Comparison of ENCODE assay signal across 21 mouse cellular contexts in the genomic region with DNA sequence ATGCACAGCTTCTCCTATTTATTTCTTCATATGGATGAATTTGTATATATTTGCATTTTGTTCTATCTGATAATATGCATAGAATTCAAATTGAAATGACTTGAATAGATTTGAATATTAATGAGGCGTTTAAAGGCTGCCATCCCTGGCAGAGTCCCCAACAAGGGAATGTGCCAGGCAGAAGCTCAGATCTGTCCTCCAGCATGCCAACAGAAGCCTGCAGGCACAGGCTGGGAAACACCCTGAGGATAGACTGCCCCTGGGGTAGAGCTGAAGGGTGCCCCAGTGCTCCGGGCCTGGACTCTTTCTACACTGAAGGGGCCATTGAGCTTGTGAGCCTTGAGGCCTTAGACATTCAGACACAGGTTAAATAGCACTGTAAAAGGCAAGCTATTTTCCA. TPM values are rescaled to one million over a fixed set of nuclear protein-coding genes. Genes with fewer than 3 reads are reported as not detected.
DNase-seq lines count a peak whose midpoint lies in the region; ATAC-seq and TF ChIP-seq lines count a peak whose summit lies in the region.
"Had no signal": no experiment of that assay in that cellular context is flagged by ENCODE, and none has a peak within 500 bp of the region (broad histone marks: within the 10 kb centered on the region; RNA-seq: fewer than 3 reads in every experiment).

No protein-coding gene starts in this region.

- peaks cover 9% of the 10 kb centered on the region for H3K4me1 ChIP-seq in forebrain, embryonic 14.5 days (ENCODE audit: control insufficient read depth, insufficient read depth, low read length)
- no peaks in the 10 kb centered on the region for H3K4me1 ChIP-seq in forebrain, embryonic 11.5 days (replicated peaks; ENCODE audit: control insufficient read depth, insufficient read depth, low read length)
- H3K4me1 ChIP-seq in midbrain, embryonic 13.5 days (replicated peaks): peaks cover 22% of the 10 kb centered on the region
- peaks cover 13% of the 10 kb centered on the region for H3K4me1 ChIP-seq in midbrain, embryonic 10.5 days
- H3K4me1 ChIP-seq in forebrain, postnatal 0 days (ENCODE audit: insufficient read depth): peaks cover 11% of the 10 kb centered on the region; the same call in 1 of the 2 replicates
- H3K4me1 ChIP-seq in midbrain, postnatal 0 days (ENCODE audit: insufficient read depth, low read length): peaks cover 3% of the 10 kb centered on the region; the same call in 1 of the 2 replicates

- no peak for TF ChIP-seq CTCF in forebrain, postnatal 0 days (IDR thresholded peaks at IDR 0.05; ENCODE audit: low read depth)
- no peak for TF ChIP-seq CTCF in midbrain, postnatal 0 days (IDR thresholded peaks at IDR 0.05)

- 50% methylated on average over 2 of the region's 2 CpGs for WGBS in forebrain, embryonic 14.5 days
- WGBS in forebrain, embryonic 11.5 days: 87% methylated on average over 2 of the region's 2 CpGs
- 64% methylated on average over 2 of the region's 2 CpGs for WGBS in midbrain, embryonic 13.5 days
- WGBS in midbrain, embryonic 10.5 days: 91% methylated on average over 2 of the region's 2 CpGs
- 32% methylated on average over 2 of the region's 2 CpGs for WGBS in forebrain, postnatal 0 days
- WGBS in midbrain, postnatal 0 days: 49% methylated on average over 2 of the region's 2 CpGs

- peak; percentile 83 for ATAC-seq in forebrain, embryonic 14.5 days
- no peak for ATAC-seq in forebrain, embryonic 11.5 days (replicated peaks; ENCODE audit: low FRiP score)
- ATAC-seq in midbrain, embryonic 13.5 days: peak; percentile 83
- ATAC-seq in forebrain, postnatal 0 days: peak; percentile 48
- no peak; the same call in 1 of the 2 replicates for ATAC-seq in midbrain, postnatal 0 days (ENCODE audit: low FRiP score)
- ATAC-seq: Patski had no signal

- no peaks in the 10 kb centered on the region for H3K36me3 ChIP-seq in forebrain, embryonic 14.5 days (ENCODE audit: control insufficient read depth, insufficient read depth, low read length)
- H3K36me3 ChIP-seq in forebrain, embryonic 11.5 days (ENCODE audit: control insufficient read depth, insufficient read depth, low read length): no peaks in the 10 kb centered on the region
- H3K36me3 ChIP-seq in midbrain, embryonic 13.5 days: no peaks in the 10 kb centered on the region
- no peaks in the 10 kb centered on the region for H3K36me3 ChIP-seq in midbrain, embryonic 10.5 days
- no peaks in the 10 kb centered on the region for H3K36me3 ChIP-seq in forebrain, postnatal 0 days (ENCODE audit: insufficient read depth)
- H3K36me3 ChIP-seq in midbrain, postnatal 0 days (ENCODE audit: insufficient read depth, low read length): no peaks in the 10 kb centered on the region
- H3K36me3 ChIP-seq: limb, embryonic 10.5 days; midbrain, embryonic 12.5 days had no signal

- no peak overlapping the region for H3K4me3 ChIP-seq in forebrain, embryonic 14.5 days (ENCODE audit: low read depth, low read length)
- no peak overlapping the region for H3K4me3 ChIP-seq in forebrain, embryonic 11.5 days (ENCODE audit: low read depth, low read length)
- H3K4me3 ChIP-seq in midbrain, embryonic 13.5 days (replicated peaks): no peak overlapping the region
- H3K4me3 ChIP-seq in midbrain, embryonic 10.5 days: no peak overlapping the region
- H3K4me3 ChIP-seq in forebrain, postnatal 0 days (ENCODE audit: low read depth, low read length): no peak overlapping the region
- H3K4me3 ChIP-seq in midbrain, postnatal 0 days (ENCODE audit: low read depth, low read length): no peak overlapping the region
- H3K4me3 ChIP-seq: limb, embryonic 10.5 days; midbrain, embryonic 12.5 days had no signal

- no peaks in the 10 kb centered on the region for H3K27me3 ChIP-seq in forebrain, embryonic 14.5 days (replicated peaks; ENCODE audit: control insufficient read depth, insufficient read depth, low read length)
- H3K27me3 ChIP-seq in forebrain, embryonic 11.5 days (ENCODE audit: control insufficient read depth, insufficient read depth, low read length): no peaks in the 10 kb centered on the region
- peaks cover 5% of the 10 kb centered on the region; the same call in 1 of the 2 replicates for H3K27me3 ChIP-seq in midbrain, embryonic 13.5 days
- H3K27me3 ChIP-seq in midbrain, embryonic 10.5 days (ENCODE audit: low read depth, poor library complexity, severe bottlenecking): no peaks in the 10 kb centered on the region
- no peaks in the 10 kb centered on the region for H3K27me3 ChIP-seq in forebrain, postnatal 0 days (ENCODE audit: insufficient read depth, low read length)
- no peaks in the 10 kb centered on the region for H3K27me3 ChIP-seq in midbrain, postnatal 0 days (ENCODE audit: insufficient read depth, low read length)
- H3K27me3 ChIP-seq: Patski had no signal

- peak; percentile 83 for DNase-seq in forebrain, embryonic 14.5 days (ENCODE audit: low spot score)
- no peak for DNase-seq in forebrain, embryonic 11.5 days (ENCODE audit: low spot score)
- no peak for DNase-seq in midbrain, embryonic 10.5 days (ENCODE audit: low spot score)
- DNase-seq in forebrain, postnatal 0 days: peak; percentile 67
- DNase-seq in midbrain, postnatal 0 days (ENCODE audit: low spot score): peak; percentile 53
- no peak for DNase-seq in T-cell, adult 2 months (ENCODE audit: low spot score)
- DNase-seq: adrenal gland, postnatal 25 days; embryo, embryonic 11 days; gastrocnemius, postnatal 10 days; kidney, adult 2 months; kidney, postnatal 14 days; lung, adult 2 months; lung, postnatal 4 days; right cerebral cortex, adult 18-20 months; spleen, adult 18-20 months; thymus, adult 18-20 months had no signal

- no peaks in the 10 kb centered on the region for H3K9me3 ChIP-seq in forebrain, embryonic 14.5 days (replicated peaks; ENCODE audit: control insufficient read depth, low read length)
- H3K9me3 ChIP-seq in forebrain, embryonic 11.5 days (ENCODE audit: control insufficient read depth, low read length): no peaks in the 10 kb centered on the region
- no peaks in the 10 kb centered on the region for H3K9me3 ChIP-seq in midbrain, embryonic 13.5 days
- H3K9me3 ChIP-seq in midbrain, embryonic 10.5 days (replicated peaks): no peaks in the 10 kb centered on the region
- H3K9me3 ChIP-seq in forebrain, postnatal 0 days (ENCODE audit: low read length): no peaks in the 10 kb centered on the region
- H3K9me3 ChIP-seq in midbrain, postnatal 0 days (ENCODE audit: low read length): no peaks in the 10 kb centered on the region
- H3K9me3 ChIP-seq: limb, embryonic 10.5 days; midbrain, embryonic 12.5 days had no signal

- 0 out of 2 replicates have a peak overlapping the region, but pooled peaks have one; percentile 40 for H3K27ac ChIP-seq in forebrain, embryonic 14.5 days (ENCODE audit: low read depth, low read length)
- no peak overlapping the region for H3K27ac ChIP-seq in forebrain, embryonic 11.5 days (ENCODE audit: low read depth, low read length)
- H3K27ac ChIP-seq in midbrain, embryonic 13.5 days: peak overlapping the region; percentile 10; the same call in 1 of the 2 replicates
- no peak overlapping the region for H3K27ac ChIP-seq in midbrain, embryonic 10.5 days (replicated peaks)
- no peak overlapping the region for H3K27ac ChIP-seq in forebrain, postnatal 0 days (ENCODE audit: low read depth, low read length)
- H3K27ac ChIP-seq in midbrain, postnatal 0 days (ENCODE audit: low read depth, low read length): no peak overlapping the region
- H3K27ac ChIP-seq: limb, embryonic 10.5 days; midbrain, embryonic 12.5 days had no signal

- H3K4me2 ChIP-seq in forebrain, embryonic 14.5 days (ENCODE audit: low read length): no peak overlapping the region
- no peak overlapping the region for H3K4me2 ChIP-seq in forebrain, embryonic 11.5 days (ENCODE audit: low read depth, low read length, severe bottlenecking)
- no peak overlapping the region for H3K4me2 ChIP-seq in midbrain, embryonic 13.5 days (replicated peaks)
- no peak overlapping the region for H3K4me2 ChIP-seq in forebrain, postnatal 0 days (ENCODE audit: low read depth)
- H3K4me2 ChIP-seq in midbrain, postnatal 0 days (ENCODE audit: low read depth, low read length, poor library complexity, severe bottlenecking): no peak overlapping the region
- H3K4me2 ChIP-seq: liver, embryonic 11.5 days; midbrain, embryonic 12.5 days had no signal

- H3K9ac ChIP-seq in forebrain, embryonic 14.5 days (ENCODE audit: low read length): no peak overlapping the region
- no peak overlapping the region for H3K9ac ChIP-seq in forebrain, embryonic 11.5 days (ENCODE audit: low read length)
- H3K9ac ChIP-seq in midbrain, embryonic 13.5 days (replicated peaks): no peak overlapping the region
- H3K9ac ChIP-seq in forebrain, postnatal 0 days: no peak overlapping the region
- no peak overlapping the region for H3K9ac ChIP-seq in midbrain, postnatal 0 days (replicated peaks; ENCODE audit: low read length, poor library complexity, severe bottlenecking)
- H3K9ac ChIP-seq: midbrain, embryonic 12.5 days had no signal

RNA-seq across cellular contexts. Expression of gene Kirrel3, which starts 21.5 kb away (rescaled TPM):
- polyA plus RNA-seq in forebrain, embryonic 14.5 days (2014; fragmentation: Nextera tagmentation; extraction: Ambion mirVana): 31.0 and 43.8 TPM in 2 replicates
- 5.3 TPM in 2 replicates for polyA plus RNA-seq in forebrain, embryonic 11.5 days (2014; fragmentation: Nextera tagmentation; extraction: Ambion mirVana)
- 24.0 and 30.0 TPM in 2 replicates for polyA plus RNA-seq in midbrain, embryonic 13.5 days (2015; fragmentation: Nextera tagmentation; extraction: Ambion mirVana)
- polyA plus RNA-seq in midbrain, embryonic 10.5 days (2016; fragmentation: Nextera tagmentation; extraction: Ambion mirVana): 4.0 and 5.5 TPM in 2 replicates
- total RNA-seq in forebrain, postnatal 0 days (2014; rRNA removed): 28.9 and 35.3 TPM in 2 replicates
- polyA plus RNA-seq in forebrain, postnatal 0 days (2015; fragmentation: Nextera tagmentation; extraction: Ambion mirVana): 41.1 and 57.6 TPM in 2 replicates
- total RNA-seq in midbrain, postnatal 0 days (2014; rRNA removed): 47.2 and 55.2 TPM in 2 replicates
- 56.3 and 61.4 TPM in 2 replicates for polyA plus RNA-seq in midbrain, postnatal 0 days (2015; fragmentation: Nextera tagmentation; extraction: Ambion mirVana)

Comparison
In these comparisons a context has a peak if more than half of its experiments do, and no peak if none do; other contexts are left out.
1. ATAC-seq: peak in forebrain, embryonic 14.5 days (single experiment), midbrain, embryonic 13.5 days (single experiment) and forebrain, postnatal 0 days (single experiment); none in forebrain, embryonic 11.5 days (single experiment) and midbrain, postnatal 0 days (single experiment).
2. DNase-seq: peak in forebrain, embryonic 14.5 days (single experiment), forebrain, postnatal 0 days (single experiment) and midbrain, postnatal 0 days (single experiment); none in forebrain, embryonic 11.5 days (single experiment), midbrain, embryonic 10.5 days (single experiment) and T-cell, adult 2 months (single experiment).
3. H3K27ac ChIP-seq: peak in forebrain, embryonic 14.5 days (single experiment) and midbrain, embryonic 13.5 days (single experiment); none in forebrain, embryonic 11.5 days (single experiment), midbrain, embryonic 10.5 days (single experiment), forebrain, postnatal 0 days (single experiment) and midbrain, postnatal 0 days (single experiment).